Comparison of ENCODE assay signal across 21 mouse cellular contexts in the genomic region with DNA sequence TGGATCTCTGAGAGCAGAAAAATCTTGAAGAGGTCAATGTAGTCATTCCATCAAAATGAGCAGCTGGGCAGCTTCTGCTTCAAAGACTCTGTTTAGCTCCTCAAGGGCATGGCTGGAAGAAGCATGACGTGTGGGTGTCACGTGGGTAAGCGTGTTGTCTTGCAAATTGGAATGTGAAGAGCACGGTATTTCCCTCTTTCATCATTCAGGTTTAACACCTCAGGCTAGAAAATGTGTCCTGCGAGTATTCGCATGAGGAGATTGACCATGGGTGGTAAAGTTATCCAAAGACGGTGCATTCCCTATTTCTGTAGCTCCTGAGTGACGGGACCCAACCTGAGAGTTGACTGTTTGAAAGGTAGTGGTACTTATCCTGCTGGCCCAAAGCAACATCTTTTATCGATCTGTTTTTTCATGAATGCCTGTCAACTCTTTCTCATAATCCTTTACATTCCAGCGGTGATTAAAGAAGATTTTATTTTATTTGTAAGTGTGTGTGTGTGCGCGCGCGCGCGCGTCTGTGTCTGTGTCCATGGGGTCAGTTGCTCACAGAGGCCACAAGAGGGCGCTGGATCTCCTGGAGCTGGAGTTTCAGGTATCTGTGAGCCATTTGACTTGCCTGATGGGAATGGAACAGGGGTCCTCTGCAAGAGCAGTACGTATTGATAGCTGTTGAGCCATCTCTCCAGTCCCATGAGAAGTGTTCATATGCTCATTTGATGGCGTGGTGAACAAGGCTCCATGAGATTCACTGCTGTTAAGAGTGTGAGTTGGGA.
A peak's percentile ranks its signal among the peaks of the same experiment; 100 is the strongest.
DNase-seq lines count a peak whose midpoint lies in the region; ATAC-seq and TF ChIP-seq lines count a peak whose summit lies in the region.
"Had no signal": no experiment of that assay in that cellular context is flagged by ENCODE, and none has a peak within 500 bp of the region (broad histone marks: within the 10 kb centered on the region; RNA-seq: fewer than 3 reads in every experiment).

No protein-coding gene starts in this region.

- H3K9ac ChIP-seq in ES-E14 (ENCODE audit: insufficient read depth, low read depth, low read length, poor library complexity, severe bottlenecking): no peak overlapping the region
- H3K9ac ChIP-seq: forebrain, embryonic 13.5 days; liver, embryonic 13.5 days had no signal

- no peaks in the 10 kb centered on the region for H3K9me3 ChIP-seq in ES-E14 (ENCODE audit: control insufficient read depth, insufficient read depth, low read depth, low read length)
- H3K9me3 ChIP-seq: embryonic facial prominence, embryonic 10.5 days; forebrain, embryonic 13.5 days; liver, embryonic 13.5 days; midbrain, embryonic 10.5 days had no signal

- no peak for DNase-seq in layer of hippocampus, adult 2 months (ENCODE audit: low spot score in 2 of 2)
- DNase-seq in layer of hippocampus, adult 18-20 months (ENCODE audit: low spot score in 2 of 2): no peak
- peak; percentile 30 for DNase-seq in retina, postnatal 1 day
- DNase-seq in retina, embryonic 14.5 days (ENCODE audit: low spot score): no peak
- DNase-seq in ES-E14 (ENCODE audit: low read depth, low spot score): peak; percentile 51
- DNase-seq in induced T-regulatory cell, adult 2 months (ENCODE audit: low read depth): peak; percentile 1
- DNase-seq: adrenal gland, postnatal 25 days; cerebellum, adult 2 months; cerebellum, postnatal 36 days; gastrocnemius, postnatal 25 days; kidney, adult 18-20 months; kidney, postnatal 14 days; liver, embryonic 13.5 days; right cerebral cortex, adult 18-20 months; thymus, adult 18-20 months; thymus, postnatal 4 days had no signal

- no peak overlapping the region for H3K27ac ChIP-seq in layer of hippocampus, adult 2 months
- no peak overlapping the region for H3K27ac ChIP-seq in ES-E14 (ENCODE audit: insufficient read depth, low read depth, low read length, poor library complexity, severe bottlenecking)
- H3K27ac ChIP-seq: embryonic facial prominence, embryonic 10.5 days; forebrain, embryonic 13.5 days; liver, embryonic 13.5 days; midbrain, embryonic 10.5 days had no signal

- peaks cover 1 to 2% of the 10 kb centered on the region in 2 experiments; a peak in 1 of 4 replicates for H3K4me1 ChIP-seq in ES-E14 (ENCODE audit: control insufficient read depth in 2 of 2, insufficient read depth in 2 of 2, low read length in 2 of 2, poor library complexity in 1 of 2)
- H3K4me1 ChIP-seq: liver, embryonic 13.5 days had no signal

- no peak overlapping the region for H3K4me3 ChIP-seq in layer of hippocampus, adult 2 months
- H3K4me3 ChIP-seq in ES-E14 (ENCODE audit: insufficient read depth in 1 of 2, low read depth in 1 of 2, low read length in 2 of 2, poor library complexity in 1 of 2, severe bottlenecking in 1 of 2): no peak overlapping the region
- H3K4me3 ChIP-seq: embryonic facial prominence, embryonic 10.5 days; forebrain, embryonic 13.5 days; liver, embryonic 13.5 days; midbrain, embryonic 10.5 days had no signal

- in situ Hi-C loops in ES-E14 (cut with MboI; ENCODE audit: low sequenced_read_pairs in 2 of 2, unreplicated experiment in 2 of 2): no loop called here

- peak; percentile 35 for TF ChIP-seq CTCF in layer of hippocampus, adult 2 months (conservative IDR thresholded peaks at IDR 0.05)

- no peak for ATAC-seq in megakaryocyte-erythroid progenitor cell, adult 5-6 weeks (replicated peaks; ENCODE audit: low FRiP score, low TSS enrichment, poor library complexity, severe bottlenecking)
- ATAC-seq: forebrain, embryonic 13.5 days had no signal

- no peaks in the 10 kb centered on the region for H3K36me3 ChIP-seq in ES-E14 (ENCODE audit: control insufficient read depth, insufficient read depth, low read length, poor library complexity, severe bottlenecking)
- H3K36me3 ChIP-seq: embryonic facial prominence, embryonic 10.5 days; G1E; liver, embryonic 13.5 days; midbrain, embryonic 10.5 days had no signal

TF ChIP-seq in ES-E14, 5 proteins besides CTCF, POLR2A, EP300 and RAD21:
- TF ChIP-seq ZC3H11A (IDR thresholded peaks at IDR 0.05; ENCODE audit: borderline replicate concordance, low read depth, low read length) (0 out of 2 replicates have a peak, but pooled peaks have one; percentile 24), CHD2 (IDR thresholded peaks at IDR 0.05; ENCODE audit: low read depth, low read length) (no peak)

Comparison
In these comparisons a context has a peak if more than half of its experiments do, and no peak if none do; other contexts are left out.
1. DNase-seq: peak in retina, postnatal 1 day (single experiment), ES-E14 (single experiment) and induced T-regulatory cell, adult 2 months (single experiment); none in layer of hippocampus, adult 2 months (0 of 2), layer of hippocampus, adult 18-20 months (0 of 2) and retina, embryonic 14.5 days (single experiment).